Mouse (Mus musculus): ENCODE results near the gene Opn3. TPM values are rescaled to one million over a fixed set of nuclear protein-coding genes. Genes with fewer than 3 reads are reported as not detected.
A peak's percentile ranks its signal among the peaks of the same experiment; 100 is the strongest.

Gene Opn3
- 1 to 10 TPM; 5.9 to 8.2 TPM for total RNA-seq (2021)

- DNase-seq (ENCODE audit: low spot score in 2 of 2): peak; percentile 95
- intact Hi-C loops (cut with DNase I): loop anchor here (5.0 kb wide), 1 partner anchor 190 kb away; the partner anchor contains the start of gene Exo1
Observed at GRCm38 (mm10) chr1:175692246-175692996, at the start of gene Opn3, which contains the start of gene Chml. Gene Opn3, minus strand, starts transcription at chr1:175692776. Gene Chml, minus strand, starts transcription at chr1:175692901.

DNA sequence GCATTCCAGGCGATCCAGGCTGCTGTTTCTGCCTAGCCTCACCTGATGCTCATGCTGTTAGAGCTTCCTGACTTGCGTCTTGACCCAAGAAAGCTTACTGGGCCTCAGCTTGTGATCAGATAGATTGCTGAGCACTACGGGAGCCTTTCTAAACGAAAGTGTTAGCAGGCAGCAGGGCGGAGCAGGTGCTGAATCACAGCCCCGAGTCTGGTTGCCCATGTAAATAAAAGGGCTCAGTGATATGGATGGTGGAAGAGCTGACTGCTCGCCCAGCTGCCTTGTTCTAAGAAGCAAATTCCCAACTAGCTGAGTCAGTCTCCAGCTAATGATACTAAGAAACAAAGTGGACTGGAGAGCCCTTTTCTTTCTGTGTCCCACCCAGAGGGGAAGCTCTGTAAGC lies 33.2 kb upstream of the Opn3 start:
- intact Hi-C loops (cut with DNase I): no loop called here
- no peak for DNase-seq (ENCODE audit: low spot score in 2 of 2)

GRCm38 (mm10) chr1:175716832-175717231 lies 24.3 kb upstream of the Opn3 start:
- DNase-seq (ENCODE audit: low spot score in 2 of 2): no peak
- intact Hi-C loops (cut with DNase I): no loop called here

- intact Hi-C loops (cut with DNase I): no loop called here
- DNase-seq (ENCODE audit: low spot score in 2 of 2): no peak
Observed at GRCm38 (mm10) chr1:175712338-175712909, 19.8 kb upstream of the Opn3 start.

- intact Hi-C loops (cut with DNase I): no loop called here
- no peak for DNase-seq (ENCODE audit: low spot score in 2 of 2)
Observed at GRCm38 (mm10) chr1:175708013-175708412, 15.4 kb upstream of the Opn3 start.

GRCm38 (mm10) chr1:175707599-175707998 lies 15.0 kb upstream of the Opn3 start:
- intact Hi-C loops (cut with DNase I): no loop called here
- DNase-seq (ENCODE audit: low spot score in 2 of 2): no peak

- DNase-seq (ENCODE audit: low spot score in 2 of 2): no peak
- intact Hi-C loops (cut with DNase I): no loop called here
Observed at GRCm38 (mm10) chr1:175701145-175701544, 8.6 kb upstream of the Opn3 start.

- no peak for DNase-seq (ENCODE audit: low spot score in 2 of 2)
- intact Hi-C loops (cut with DNase I): no loop called here
Observed at GRCm38 (mm10) chr1:175699796-175700195, 7.2 kb upstream of the Opn3 start.

GRCm38 (mm10) chr1:175699375-175699774 lies 6.8 kb upstream of the Opn3 start:
- DNase-seq (ENCODE audit: low spot score in 2 of 2): no peak
- intact Hi-C loops (cut with DNase I): no loop called here

GRCm38 (mm10) chr1:175698293-175698692 lies 5.7 kb upstream of the Opn3 start, which contains the start of gene Wdr64:
Gene Wdr64, plus strand, starts transcription at chr1:175698593.
- intact Hi-C loops (cut with DNase I): no loop called here
- no peak for DNase-seq (ENCODE audit: low spot score in 2 of 2)

- intact Hi-C loops (cut with DNase I): loop anchor here (5.0 kb wide), 1 partner anchor 189 kb away; the partner anchor contains the start of gene Exo1
- DNase-seq (ENCODE audit: low spot score in 2 of 2): peak in 1 of 2 experiments; percentile 16
Observed at GRCm38 (mm10) chr1:175693429-175693960, 919 bp upstream of the Opn3 start.

GRCm38 (mm10) chr1:175692997-175693361 lies 403 bp upstream of the Opn3 start:
- intact Hi-C loops (cut with DNase I): loop anchor here (5.0 kb wide), 1 partner anchor 189 kb away; the partner anchor contains the start of gene Exo1
- no peak for DNase-seq (ENCODE audit: low spot score in 2 of 2)

- intact Hi-C loops (cut with DNase I): loop anchor here (5.0 kb wide), 1 partner anchor 191 kb away; the partner anchor contains the start of gene Exo1
- DNase-seq (ENCODE audit: low spot score in 2 of 2): no peak
Observed at GRCm38 (mm10) chr1:175691686-175692245, 810 bp downstream of the Opn3 start.

DNA sequence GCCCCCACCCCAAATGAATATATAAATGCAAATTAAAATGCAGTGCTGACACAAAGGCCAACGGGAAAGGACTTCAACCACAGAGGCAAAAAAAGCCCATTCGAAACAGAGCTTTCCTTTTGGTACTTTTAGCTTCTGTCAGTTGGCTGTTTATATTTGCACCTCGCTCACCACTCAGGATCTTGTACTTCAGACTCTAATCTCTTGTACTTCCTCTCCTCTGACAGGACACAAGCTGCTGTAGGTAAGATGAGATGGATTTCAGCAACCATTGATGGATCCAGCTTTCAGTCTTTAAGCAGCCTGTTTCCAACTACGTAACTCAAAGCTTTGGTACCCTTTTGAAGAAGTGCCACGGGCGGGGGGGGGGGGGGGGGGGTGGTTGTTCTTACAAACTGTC lies 11.6 kb downstream of the Opn3 start:
- intact Hi-C loops (cut with DNase I): no loop called here
- no peak for DNase-seq (ENCODE audit: low spot score in 2 of 2)

DNA sequence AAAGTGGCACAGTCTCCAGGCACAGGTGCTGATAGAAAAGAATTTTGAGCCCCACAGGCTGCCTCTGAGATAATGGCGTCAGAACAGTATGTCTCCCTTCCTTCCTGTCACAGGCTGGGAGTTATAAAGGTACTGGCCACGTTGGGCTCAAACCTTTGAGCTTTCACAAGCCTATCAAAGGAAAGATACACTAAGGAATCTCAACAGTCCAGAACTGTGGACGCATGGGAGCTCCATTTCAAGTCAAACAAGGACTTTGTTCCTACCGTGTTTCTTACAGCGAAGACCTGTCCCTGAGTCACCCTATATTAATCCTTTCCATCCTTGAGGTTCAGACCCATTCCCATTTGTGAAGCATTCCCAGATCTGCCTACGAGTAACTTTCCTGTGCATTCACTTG lies 15.1 kb downstream of the Opn3 start:
- DNase-seq (ENCODE audit: low spot score in 2 of 2): no peak
- intact Hi-C loops (cut with DNase I): loop anchor here (10.0 kb wide), 3 partner anchors 187 to 643 kb away; partner anchors contain the start of gene Gm38100

DNA sequence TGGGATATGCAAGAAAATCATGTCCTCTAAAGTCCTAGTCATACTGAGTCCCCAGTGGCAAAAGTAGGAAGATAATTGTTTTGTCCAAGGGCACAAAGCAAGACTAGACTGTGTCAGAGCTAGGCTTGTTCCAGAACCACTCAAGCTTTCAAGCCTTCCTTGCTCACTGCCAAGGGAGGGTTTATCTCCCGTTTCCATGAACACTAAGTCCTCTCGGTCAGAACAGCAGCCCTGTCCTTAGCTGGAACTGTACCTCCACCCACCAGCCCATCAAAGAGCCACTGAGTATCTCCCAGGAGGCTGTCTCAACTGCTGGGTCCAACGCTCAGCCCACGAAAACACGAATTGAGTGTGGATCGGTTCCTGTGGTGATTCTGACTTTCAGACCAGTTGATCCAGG lies 17.5 kb downstream of the Opn3 start:
- DNase-seq (ENCODE audit: low spot score in 2 of 2): no peak
- intact Hi-C loops (cut with DNase I): loop anchor here (10.0 kb wide), 3 partner anchors 190 to 640 kb away; partner anchors contain the start of gene Gm38100

- intact Hi-C loops (cut with DNase I): loop anchor here (10.0 kb wide), 3 partner anchors 191 to 639 kb away; partner anchors contain the start of gene Gm38100
- DNase-seq (ENCODE audit: low spot score in 2 of 2): no peak
Observed at GRCm38 (mm10) chr1:175673563-175674325, 18.8 kb downstream of the Opn3 start.

DNA sequence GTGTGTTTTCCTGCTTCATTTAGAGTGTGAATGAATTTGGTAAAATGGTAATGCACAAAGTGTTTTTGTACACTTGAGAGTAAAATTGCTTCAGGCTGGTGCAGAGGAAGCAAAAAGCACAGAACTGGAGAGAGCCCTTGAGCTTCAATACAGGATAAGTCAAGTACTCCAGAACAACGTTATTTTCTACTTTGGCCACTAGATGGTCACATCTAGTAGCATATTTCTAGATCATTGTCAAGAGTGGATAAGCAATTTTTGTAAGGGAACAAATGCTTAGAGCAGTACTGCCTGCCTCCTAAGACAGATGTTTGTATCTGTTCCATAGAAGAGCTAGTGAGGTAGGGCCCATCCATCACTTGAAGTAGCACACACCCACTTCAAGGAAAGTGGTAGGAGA lies 20.9 kb downstream of the Opn3 start:
- no peak for DNase-seq (ENCODE audit: low spot score in 2 of 2)
- intact Hi-C loops (cut with DNase I): loop anchor here (10.0 kb wide), 3 partner anchors 193 to 637 kb away; partner anchors contain the start of gene Gm38100

DNA sequence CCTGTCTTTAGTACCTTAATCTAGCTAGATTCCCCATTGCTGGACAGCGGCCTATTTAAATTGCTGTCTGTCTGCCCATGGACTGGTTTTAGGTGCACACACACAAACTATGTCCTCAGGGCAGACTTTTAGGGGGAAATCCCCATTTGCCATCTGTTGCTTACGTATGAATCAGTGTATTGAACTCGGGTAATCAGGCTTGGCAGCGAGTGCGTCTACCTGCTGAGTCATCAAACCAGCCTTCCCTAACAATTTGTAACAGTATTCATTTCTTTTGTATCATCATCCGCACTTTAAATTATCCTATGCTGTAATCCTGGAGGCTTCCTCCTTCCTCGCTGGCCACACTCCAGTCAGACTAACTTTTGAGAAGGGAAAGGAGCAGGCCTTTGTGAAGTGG lies 22.5 kb downstream of the Opn3 start:
- intact Hi-C loops (cut with DNase I): loop anchor here (10.0 kb wide), 3 partner anchors 195 to 635 kb away; partner anchors contain the start of gene Gm38100
- DNase-seq (ENCODE audit: low spot score in 2 of 2): no peak

Data from left cerebral cortex, postnatal 36 days (tissue).